Mouse (Mus musculus): ENCODE data around the gene Gins1.
A peak's percentile ranks its signal among the peaks of the same experiment; 100 is the strongest.
"Not testable (repeated sequence)": the region's sequence is repeated elsewhere in the genome, so short reads cannot be mapped to it uniquely, and the experiment has no call there.

Gene Gins1

GRCm38 (mm10) chr2:150904936-150905450, at the start of gene Gins1:
Gene Gins1 (plus strand): TSS chr2:150905400.
- DNase-seq (ENCODE audit: low read depth, low spot score): no peak

GRCm38 (mm10) chr2:150858724-150859487, 46.3 kb upstream of the Gins1 start:
- no peak for DNase-seq (ENCODE audit: low read depth, low spot score)

GRCm38 (mm10) chr2:150859709-150860470, 45.3 kb upstream of the Gins1 start:
- no peak for DNase-seq (ENCODE audit: low read depth, low spot score)

GRCm38 (mm10) chr2:150861128-150861527, 44.1 kb upstream of the Gins1 start:
- DNase-seq (ENCODE audit: low read depth, low spot score): no peak

GRCm38 (mm10) chr2:150867021-150867420, 38.2 kb upstream of the Gins1 start:
- no peak for DNase-seq (ENCODE audit: low read depth, low spot score)

- no peak for DNase-seq (ENCODE audit: low read depth, low spot score)
Measured at GRCm38 (mm10) chr2:150869446-150869845, 35.8 kb upstream of the Gins1 start.

GRCm38 (mm10) chr2:150874508-150874907, 30.7 kb upstream of the Gins1 start:
- DNase-seq (ENCODE audit: low read depth, low spot score): no peak

- DNase-seq (ENCODE audit: low read depth, low spot score): no peak
Measured at GRCm38 (mm10) chr2:150875226-150875625, 30.0 kb upstream of the Gins1 start.

- DNase-seq (ENCODE audit: low read depth, low spot score): no peak
Measured at GRCm38 (mm10) chr2:150877561-150877960, 27.6 kb upstream of the Gins1 start.

- DNase-seq (ENCODE audit: low read depth, low spot score): no peak
Measured at GRCm38 (mm10) chr2:150884075-150884778, 21.0 kb upstream of the Gins1 start.

GRCm38 (mm10) chr2:150884779-150885110, 20.5 kb upstream of the Gins1 start:
- DNase-seq (ENCODE audit: low read depth, low spot score): no peak

GRCm38 (mm10) chr2:150885814-150886213, 19.4 kb upstream of the Gins1 start:
- DNase-seq (ENCODE audit: low read depth, low spot score): no peak

GRCm38 (mm10) chr2:150886315-150886714, 18.9 kb upstream of the Gins1 start:
- DNase-seq (ENCODE audit: low read depth, low spot score): no peak

GRCm38 (mm10) chr2:150887370-150887769, 17.8 kb upstream of the Gins1 start:
- no peak for DNase-seq (ENCODE audit: low read depth, low spot score)

GRCm38 (mm10) chr2:150894617-150895267, 10.5 kb upstream of the Gins1 start:
- DNase-seq (ENCODE audit: low read depth, low spot score): no peak

GRCm38 (mm10) chr2:150895691-150896252, 9.4 kb upstream of the Gins1 start:
- DNase-seq (ENCODE audit: low read depth, low spot score): no peak

GRCm38 (mm10) chr2:150900341-150900740, 4.9 kb upstream of the Gins1 start:
- no peak for DNase-seq (ENCODE audit: low read depth, low spot score)

- no peak for DNase-seq (ENCODE audit: low read depth, low spot score)
Measured at GRCm38 (mm10) chr2:150902347-150902746, 2.9 kb upstream of the Gins1 start.

- peak; percentile 85 for DNase-seq (ENCODE audit: low read depth, low spot score)
Measured at GRCm38 (mm10) chr2:150904272-150904935, 796 bp upstream of the Gins1 start, which contains the start of gene Abhd12. Gene Abhd12 (minus strand): TSS chr2:150904741.

- not testable (repeated sequence) for DNase-seq (ENCODE audit: low read depth, low spot score)
Measured at GRCm38 (mm10) chr2:150908881-150909280, 3.7 kb downstream of the Gins1 start.

Measured in retina, adult 2 months (tissue).